Mouse (Mus musculus) midbrain, embryonic 15.5 days (tissue): ENCODE results near the gene Tjp1. TPM values are rescaled to one million over a fixed set of nuclear protein-coding genes. Genes with fewer than 3 reads are reported as not detected.

Experiments
- ATAC-seq: fragments of 200-750 bp; cut with Nextera tagmentation; replicated peaks from 2 replicates; pipeline ENCODE4 v1.8.0; 2017; ENCODE audit warnings: moderate TSS enrichment
- H3K27ac ChIP-seq: fragments of 300-500 bp; sonication (generic); 2 replicates; pipeline ENCODE4 v1.5.1; 2015; ENCODE audit warnings: mild to moderate bottlenecking, inconsistent platforms
- H3K27me3 ChIP-seq: fragments of 300-500 bp; sonication (generic); replicated peaks from 2 replicates; pipeline ENCODE4 v1.6.1; 2015; ENCODE audit warnings: inconsistent platforms
- H3K36me3 ChIP-seq: fragments of 300-500 bp; sonication (generic); replicated peaks from 2 replicates; pipeline ENCODE4 v1.6.1; 2015; ENCODE audit warnings: inconsistent platforms
- H3K4me1 ChIP-seq: fragments of 300-500 bp; sonication (generic); 2 replicates; pipeline ENCODE4 v1.6.1; 2015; ENCODE audit warnings: inconsistent platforms
- H3K4me2 ChIP-seq: fragments of 300-500 bp; sonication (generic); 2 replicates; pipeline ENCODE4 v1.6.1; 2015; ENCODE audit warnings: inconsistent platforms, mild to moderate bottlenecking, moderate library complexity
- H3K4me3 ChIP-seq: fragments of 300-500 bp; sonication (generic); 2 replicates; pipeline ENCODE4 v1.5.1; 2015; ENCODE audit warnings: mild to moderate bottlenecking, inconsistent platforms
- H3K9ac ChIP-seq: fragments of 300-500 bp; sonication (generic); 2 replicates; pipeline ENCODE4 v1.6.1; 2015; ENCODE audit warnings: mild to moderate bottlenecking, inconsistent platforms
- H3K9me3 ChIP-seq: fragments of 300-500 bp; sonication (generic); 2 replicates; pipeline ENCODE4 v1.6.1; 2016; ENCODE audit warnings: inconsistent platforms
- WGBS: fragments of 180-500 bp; shearing (Covaris S2); methylation state at CpG from one replicate; pipeline ENCODE4 v1.1.7; 2015; ENCODE audit warnings: mixed read lengths; 5-methylcytosine and 5-hydroxymethylcytosine counted together
- polyA plus RNA-seq: library from polyadenylated mRNA; unstranded; fragments of >200 nt; fragmentation: Nextera tagmentation; extraction: Ambion mirVana; gene quantifications from 2 replicates; pipeline ENCODE4 v1.2.1, GENCODE M21; 2015

Tjp1 gene
- polyA plus RNA-seq, 1 experiment from 2014 or later: 33.9 TPM

DNA sequence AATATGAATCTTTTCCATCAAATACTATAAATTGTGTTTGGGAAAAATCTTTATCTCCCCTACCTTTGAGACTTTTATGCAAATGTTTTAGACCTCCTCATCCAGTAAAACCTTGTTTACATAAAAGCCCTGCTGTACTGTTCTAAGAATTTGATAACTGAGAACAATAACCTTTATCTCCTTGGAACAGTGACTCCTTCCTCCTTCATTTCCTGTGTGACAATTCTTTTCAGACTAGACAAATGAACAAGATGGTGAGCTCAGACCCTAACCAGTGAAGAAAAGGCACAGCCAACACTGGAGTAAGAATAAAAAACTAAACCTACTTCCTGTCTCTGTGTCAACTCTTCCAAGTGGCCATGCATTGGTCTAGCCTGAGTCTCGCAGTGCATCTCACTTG is 107.7 kb downstream of the Tjp1 start:
- Histone ChIP-seq H3K9me3 (no peaks in the 10 kb centered on the region), H3K4me2 (no peak overlapping the region), H3K36me3 (no peaks in the 10 kb centered on the region), H3K9ac (no peak overlapping the region), H3K27me3 (no peaks in the 10 kb centered on the region), H3K4me3 (no peak overlapping the region), H3K4me1 (peaks cover 11% of the 10 kb centered on the region), H3K27ac (no peak overlapping the region)
- ATAC-seq: no peak
- WGBS: 85% methylated on average over 1 of the region's 1 CpGs

DNA sequence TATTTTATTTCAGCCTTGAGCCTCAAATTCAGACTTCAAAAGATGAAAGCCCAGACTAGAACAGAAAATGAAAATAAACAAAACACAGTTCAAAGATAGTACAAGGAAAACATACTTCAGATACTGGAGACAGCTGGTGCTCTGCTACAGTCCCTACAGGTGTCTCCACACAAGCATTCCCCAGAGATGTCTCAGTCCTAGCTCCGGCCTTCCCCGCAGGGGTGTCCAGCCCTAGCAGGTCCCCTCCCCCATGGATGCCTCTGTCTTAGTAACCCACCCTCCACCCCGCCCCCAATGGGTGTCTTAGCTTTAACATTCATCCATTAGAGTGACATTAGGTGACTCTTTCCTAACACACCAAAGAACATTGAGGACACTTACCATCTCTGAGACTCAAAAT is 108.6 kb downstream of the Tjp1 start:
- Histone ChIP-seq H3K36me3 (no peaks in the 10 kb centered on the region), H3K9ac (no peak overlapping the region), H3K9me3 (no peaks in the 10 kb centered on the region), H3K4me1 (peaks cover 11% of the 10 kb centered on the region), H3K4me3 (no peak overlapping the region), H3K27me3 (no peaks in the 10 kb centered on the region), H3K27ac (no peak overlapping the region), H3K4me2 (no peak overlapping the region)
- no peak for ATAC-seq
- WGBS: 75% methylated on average over 3 of the region's 3 CpGs

DNA sequence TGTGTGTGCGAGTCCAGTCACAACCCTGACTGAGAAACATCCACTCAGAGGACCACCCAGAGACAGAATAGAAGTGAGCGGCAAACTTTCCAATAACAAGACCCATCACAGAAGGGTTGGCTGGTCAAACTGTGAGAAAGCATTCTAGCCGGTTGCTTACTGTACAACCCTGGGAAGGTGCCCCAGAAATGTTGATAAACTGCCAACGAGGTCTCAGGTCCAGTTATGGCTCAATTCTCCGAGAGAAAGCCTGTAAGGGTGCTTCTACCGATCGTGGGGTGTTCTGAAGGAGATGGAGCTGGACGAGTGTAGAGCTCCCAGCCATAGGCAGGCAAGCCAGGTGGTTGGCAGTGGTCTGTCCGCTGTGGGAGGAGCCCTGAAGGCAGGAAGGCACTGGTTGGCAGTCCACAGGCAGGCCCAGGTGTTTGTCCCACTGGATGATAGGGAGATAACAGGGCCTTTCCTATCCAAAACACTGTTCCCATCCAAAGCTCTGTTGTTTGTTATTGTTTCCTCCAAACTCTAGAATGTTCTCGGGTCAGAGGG is 109.1 kb downstream of the Tjp1 start:
- Histone ChIP-seq H3K9me3 (no peaks in the 10 kb centered on the region), H3K27me3 (no peaks in the 10 kb centered on the region), H3K4me3 (no peak overlapping the region), H3K27ac (0 out of 2 replicates have a peak overlapping the region, but pooled peaks have one; percentile 28), H3K4me1 (peaks cover 11% of the 10 kb centered on the region), H3K4me2 (no peak overlapping the region), H3K9ac (no peak overlapping the region), H3K36me3 (no peaks in the 10 kb centered on the region)
- WGBS: 89% methylated on average over 10 of the region's 10 CpGs
- ATAC-seq: no peak

DNA sequence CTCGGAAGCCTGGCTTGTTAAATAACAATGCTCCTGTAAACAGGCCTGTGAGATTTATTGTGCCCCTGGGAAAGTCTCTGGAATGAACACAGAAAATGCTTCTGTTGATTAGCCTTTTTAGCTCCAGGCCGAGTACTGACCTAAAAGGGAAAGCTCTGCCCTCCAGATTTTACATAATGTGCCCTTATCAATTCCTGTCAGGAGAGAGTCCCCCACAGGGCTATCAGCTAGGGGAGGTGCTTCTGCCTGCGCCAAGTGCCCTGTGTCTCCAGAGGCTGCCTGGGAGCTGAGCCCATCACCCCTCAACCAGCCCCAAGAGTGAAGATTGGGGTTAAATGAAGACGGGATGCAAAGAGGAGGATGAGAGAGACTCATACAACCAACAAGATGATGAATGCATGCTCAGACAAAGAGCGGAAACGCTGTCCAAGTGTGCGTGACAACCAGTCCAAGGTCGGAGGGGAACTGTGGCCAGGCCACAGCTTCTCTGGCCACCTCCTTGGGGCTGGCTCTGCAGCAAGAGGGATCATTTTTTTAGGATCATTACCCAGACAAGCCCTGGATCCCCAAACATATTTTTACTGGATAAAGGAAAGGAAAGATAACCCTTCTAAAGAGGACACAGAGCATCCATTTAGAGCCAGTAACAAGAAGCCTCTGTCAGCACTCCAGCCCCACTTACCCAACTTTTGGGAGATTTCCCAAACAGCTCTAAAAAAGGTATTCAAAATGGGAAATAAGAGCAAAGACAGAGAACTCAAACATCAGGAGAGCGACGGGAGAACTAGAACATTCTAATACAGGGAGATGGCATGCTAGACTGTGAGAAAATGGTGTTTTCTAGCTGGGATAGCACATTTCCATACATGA is 110.1 kb downstream of the Tjp1 start:
- no peak for ATAC-seq
- no peak overlapping the region for H3K4me2 ChIP-seq
- peaks cover 11% of the 10 kb centered on the region for H3K4me1 ChIP-seq
- H3K4me3 ChIP-seq: no peak overlapping the region
- no peaks in the 10 kb centered on the region for H3K27me3 ChIP-seq
- H3K9me3 ChIP-seq: no peaks in the 10 kb centered on the region
- peak overlapping the region; percentile 54 for H3K27ac ChIP-seq
- no peaks in the 10 kb centered on the region for H3K36me3 ChIP-seq
- 50% methylated on average over 10 of the region's 10 CpGs for WGBS
- H3K9ac ChIP-seq: no peak overlapping the region

DNA sequence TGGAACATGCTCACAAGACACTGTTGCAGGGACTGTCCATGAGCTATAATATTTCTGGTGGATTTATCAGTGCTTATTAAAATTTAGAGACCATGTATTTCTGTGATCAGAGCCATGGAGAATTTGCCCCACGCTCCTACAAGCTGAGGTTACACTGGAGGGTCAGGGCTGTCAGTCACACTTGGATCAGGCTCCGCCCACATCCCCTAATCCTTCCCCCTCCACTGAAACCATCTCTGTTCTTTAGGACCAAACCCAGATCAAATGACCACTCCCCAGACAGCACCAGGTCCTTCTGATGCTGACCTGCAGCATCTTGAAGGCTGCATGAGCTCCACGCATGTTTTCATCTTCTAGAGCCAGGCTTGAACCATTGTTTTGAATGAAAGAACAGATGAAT is 111.1 kb downstream of the Tjp1 start:
- no peak for ATAC-seq
- Histone ChIP-seq H3K4me3 (no peak overlapping the region), H3K9me3 (no peaks in the 10 kb centered on the region), H3K36me3 (no peaks in the 10 kb centered on the region), H3K27ac (no peak overlapping the region), H3K27me3 (no peaks in the 10 kb centered on the region), H3K4me1 (peaks cover 10% of the 10 kb centered on the region), H3K9ac (no peak overlapping the region), H3K4me2 (no peak overlapping the region)
- WGBS: 65% methylated on average over 3 of the region's 3 CpGs

DNA sequence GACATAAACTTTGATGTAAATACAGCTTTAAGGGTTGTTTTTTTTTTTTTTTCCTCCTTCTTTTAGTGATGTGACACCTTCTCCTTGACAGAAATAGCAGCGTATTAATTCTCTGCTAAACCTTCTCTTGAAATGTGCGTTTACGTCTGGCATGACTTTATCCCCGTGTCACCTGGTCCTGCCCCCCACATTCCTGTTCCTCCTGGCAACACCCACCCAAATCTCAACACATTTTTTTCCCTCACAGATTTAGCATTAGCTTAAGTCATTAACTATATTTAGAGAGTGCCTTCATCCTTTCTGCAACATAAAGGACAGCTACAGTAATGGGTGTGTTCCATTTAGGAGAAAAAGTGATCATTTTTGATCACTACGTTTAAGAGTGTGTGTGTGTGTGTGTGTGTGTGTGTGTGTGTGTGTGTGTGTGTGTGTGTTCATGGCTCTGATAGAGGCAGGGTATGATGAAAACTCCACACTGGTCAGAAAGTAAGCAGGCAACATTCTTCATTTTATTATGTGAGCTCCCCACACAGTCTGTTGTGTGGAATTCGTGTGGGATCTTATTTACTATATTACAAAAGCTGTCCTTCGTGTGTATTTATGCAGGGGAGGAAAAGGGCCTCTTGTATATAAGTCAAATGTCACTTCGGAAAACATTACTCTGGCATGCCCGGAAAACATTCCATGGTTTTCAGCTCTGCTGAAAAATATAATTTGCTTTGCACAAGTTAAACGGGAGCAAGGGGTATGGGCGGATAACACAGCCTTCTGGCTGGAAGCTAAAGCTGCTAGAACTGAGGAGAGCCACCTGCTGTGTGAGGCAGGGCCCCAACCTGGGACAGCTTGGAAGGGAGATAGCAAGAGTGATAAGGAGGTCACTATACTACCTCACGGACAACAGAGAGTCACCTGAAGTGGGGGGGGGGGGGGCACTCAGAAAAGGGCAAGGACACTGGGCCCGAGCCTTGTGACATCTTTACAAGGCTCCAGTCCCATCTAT is 113.3 kb downstream of the Tjp1 start:
- Histone ChIP-seq H3K4me1 (peaks cover 7% of the 10 kb centered on the region), H3K9ac (no peak overlapping the region), H3K27ac (no peak overlapping the region), H3K4me3 (no peak overlapping the region), H3K36me3 (no peaks in the 10 kb centered on the region), H3K4me2 (no peak overlapping the region), H3K9me3 (no peaks in the 10 kb centered on the region), H3K27me3 (no peaks in the 10 kb centered on the region)
- WGBS: 65% methylated on average over 13 of the region's 13 CpGs
- ATAC-seq: no peak

DNA sequence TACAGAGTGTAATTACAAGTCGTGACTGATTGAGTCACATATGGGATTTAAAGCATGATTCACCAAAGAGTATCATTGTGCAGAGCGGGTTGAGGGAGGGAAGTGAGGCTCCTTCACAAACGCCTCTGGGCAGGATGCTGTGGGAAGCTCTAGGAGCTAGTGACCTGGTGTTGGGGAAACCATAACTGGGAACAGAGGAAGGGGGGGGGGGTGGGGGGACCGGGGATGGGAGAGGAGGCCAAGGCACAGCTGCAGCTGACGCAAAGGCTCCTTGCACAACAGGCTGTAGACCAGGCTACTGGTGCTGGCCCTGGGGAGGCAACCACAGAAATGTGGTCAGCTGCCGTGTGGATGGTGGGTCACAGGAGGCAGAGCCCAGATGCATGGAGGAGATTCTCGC is 116.9 kb downstream of the Tjp1 start:
- H3K27ac ChIP-seq: no peak overlapping the region
- no peaks in the 10 kb centered on the region for H3K27me3 ChIP-seq
- H3K9me3 ChIP-seq: no peaks in the 10 kb centered on the region
- H3K4me2 ChIP-seq: no peak overlapping the region
- no peaks in the 10 kb centered on the region for H3K36me3 ChIP-seq
- WGBS: 61% methylated on average over 7 of the region's 7 CpGs
- ATAC-seq: no peak
- H3K4me1 ChIP-seq: no peaks in the 10 kb centered on the region
- no peak overlapping the region for H3K9ac ChIP-seq
- H3K4me3 ChIP-seq: no peak overlapping the region

DNA sequence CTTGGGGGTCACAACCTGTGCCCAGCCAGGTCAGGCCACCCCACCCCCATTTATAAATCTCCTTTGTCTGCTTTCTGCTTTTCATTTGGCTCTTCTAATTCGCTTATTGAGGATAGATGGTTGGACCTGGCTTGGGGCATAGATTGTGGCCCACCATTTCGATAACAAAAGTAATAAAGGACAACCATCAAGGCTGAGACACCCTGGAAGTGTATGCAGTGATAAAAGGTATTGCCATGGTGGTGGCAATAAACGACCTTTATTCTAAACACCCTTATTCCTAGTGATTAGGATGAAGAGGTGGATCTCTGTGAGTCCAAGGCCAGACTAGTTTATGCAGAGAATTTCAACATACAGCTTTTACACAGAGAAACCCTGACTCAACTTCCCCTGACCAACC is 121.2 kb downstream of the Tjp1 start:
- Histone ChIP-seq H3K27ac (no peak overlapping the region), H3K36me3 (no peaks in the 10 kb centered on the region), H3K4me3 (no peak overlapping the region), H3K4me1 (no peaks in the 10 kb centered on the region), H3K9me3 (no peaks in the 10 kb centered on the region), H3K9ac (no peak overlapping the region), H3K27me3 (no peaks in the 10 kb centered on the region), H3K4me2 (no peak overlapping the region)
- 79% methylated on average over 3 of the region's 3 CpGs for WGBS
- ATAC-seq: no peak

DNA sequence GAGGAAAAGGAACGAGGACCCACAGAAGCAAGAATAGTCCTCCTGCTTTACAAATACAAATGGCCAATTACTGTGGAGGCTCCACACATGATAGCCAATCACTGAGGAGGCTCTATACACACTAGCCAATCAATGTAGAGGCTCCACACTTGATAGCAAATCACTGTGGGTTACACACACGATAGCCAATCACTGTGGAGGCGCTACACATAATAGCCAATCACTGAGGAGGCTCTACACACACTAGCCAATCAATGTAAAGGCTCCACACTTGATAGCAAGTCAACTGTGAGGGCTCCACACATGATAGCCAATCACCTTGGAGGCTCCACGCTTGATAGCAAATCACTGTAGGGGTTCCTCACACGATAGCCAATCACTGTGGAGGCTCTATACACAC is 125.1 kb downstream of the Tjp1 start:
- Histone ChIP-seq H3K9me3 (no peaks in the 10 kb centered on the region), H3K4me2 (no peak overlapping the region), H3K36me3 (no peaks in the 10 kb centered on the region), H3K27ac (no peak overlapping the region), H3K4me3 (no peak overlapping the region), H3K9ac (no peak overlapping the region), H3K4me1 (no peaks in the 10 kb centered on the region), H3K27me3 (no peaks in the 10 kb centered on the region)
- no peak for ATAC-seq
- 95% methylated on average over 5 of the region's 5 CpGs for WGBS

DNA sequence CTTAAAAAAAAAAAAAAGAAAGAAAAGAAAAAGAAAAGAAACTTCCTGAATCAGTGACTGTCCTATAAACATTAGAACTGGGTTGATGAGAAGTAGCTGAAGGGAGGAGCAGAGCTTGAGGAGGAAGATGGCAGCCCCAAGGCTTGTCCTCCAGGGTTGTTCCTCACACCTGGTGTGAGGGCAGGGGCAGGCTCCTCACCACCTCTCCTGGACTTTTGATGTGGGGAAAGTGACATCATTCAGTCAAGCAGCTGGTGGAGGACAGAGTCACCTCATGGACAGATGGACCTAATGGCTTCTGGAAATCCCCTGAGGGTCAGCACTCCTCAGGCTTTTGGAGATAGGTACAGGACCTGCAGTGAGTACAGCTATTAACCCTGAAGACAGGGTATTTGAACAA is 126.0 kb downstream of the Tjp1 start:
- H3K27me3 ChIP-seq: no peaks in the 10 kb centered on the region
- H3K36me3 ChIP-seq: no peaks in the 10 kb centered on the region
- H3K9ac ChIP-seq: no peak overlapping the region
- H3K9me3 ChIP-seq: no peaks in the 10 kb centered on the region
- no peak overlapping the region for H3K27ac ChIP-seq
- H3K4me1 ChIP-seq: no peaks in the 10 kb centered on the region
- no peak for ATAC-seq
- H3K4me2 ChIP-seq: no peak overlapping the region
- H3K4me3 ChIP-seq: no peak overlapping the region

DNA sequence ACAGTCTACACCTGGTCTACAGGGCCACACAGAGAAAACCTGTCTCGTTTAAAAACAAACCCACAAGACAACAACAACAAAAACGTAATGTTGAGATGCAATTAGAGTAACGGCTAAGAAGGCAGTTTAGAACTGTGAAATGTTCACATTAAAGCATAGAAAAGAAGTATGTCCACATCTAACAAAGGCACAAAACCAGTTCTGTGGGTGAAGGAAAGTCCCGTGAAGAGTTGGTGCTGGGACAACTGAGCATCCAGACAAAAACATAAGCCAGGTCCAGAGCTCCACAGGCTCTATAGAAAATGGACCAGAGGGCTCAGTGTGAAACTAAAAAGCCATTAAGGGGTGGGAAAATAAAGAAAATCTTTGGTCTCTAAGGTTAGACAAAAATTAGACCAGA is 131.7 kb downstream of the Tjp1 start:
- Histone ChIP-seq H3K36me3 (no peaks in the 10 kb centered on the region), H3K27ac (no peak overlapping the region), H3K9ac (no peak overlapping the region), H3K4me1 (peaks cover 15% of the 10 kb centered on the region), H3K4me3 (no peak overlapping the region), H3K27me3 (no peaks in the 10 kb centered on the region), H3K4me2 (no peak overlapping the region), H3K9me3 (no peaks in the 10 kb centered on the region)
- no peak for ATAC-seq
- 83% methylated on average over 4 of the region's 4 CpGs for WGBS

DNA sequence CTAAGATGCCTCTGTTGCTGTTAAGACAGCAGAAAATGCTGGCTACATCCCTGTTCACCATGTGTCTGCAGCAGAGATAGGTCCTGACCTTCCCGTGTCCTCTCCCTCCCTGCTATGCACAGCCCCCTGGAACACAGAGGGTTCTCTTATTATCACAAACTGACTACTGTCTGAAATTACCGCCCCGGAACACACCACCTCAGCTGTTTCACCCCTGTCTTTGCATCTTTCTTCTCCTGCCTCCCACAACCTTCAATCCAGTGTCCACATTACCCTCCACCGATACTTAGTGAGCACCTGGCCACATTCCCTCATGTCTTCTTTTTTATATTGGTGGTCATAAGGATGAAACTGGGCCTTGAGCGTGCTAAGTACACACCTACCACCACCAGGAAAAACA is 132.4 kb downstream of the Tjp1 start:
- Histone ChIP-seq H3K27me3 (no peaks in the 10 kb centered on the region), H3K4me2 (no peak overlapping the region)
- WGBS: 71% methylated on average over 5 of the region's 5 CpGs

More for the DNA sequence above, 132.4 kb downstream of the Tjp1 start:
- Histone ChIP-seq H3K27ac (no peak overlapping the region), H3K4me1 (peaks cover 15% of the 10 kb centered on the region), H3K9ac (no peak overlapping the region), H3K36me3 (no peaks in the 10 kb centered on the region), H3K9me3 (no peaks in the 10 kb centered on the region), H3K4me3 (no peak overlapping the region)
- no peak for ATAC-seq
